Mouse (Mus musculus) testis, adult 2 months (tissue): ENCODE measurements around the gene Trmt112. TPM values are rescaled to one million over a fixed set of nuclear protein-coding genes. Genes with fewer than 3 reads are reported as not detected.
"Not testable (repeated sequence)": the region's sequence is repeated elsewhere in the genome, so short reads cannot be mapped to it uniquely, and the experiment has no call there.

Experiments used
- H3K27ac ChIP-seq: fragments of 200-500 bp; 2 replicates; pipeline ENCODE4 v1.5.1; 2012; ENCODE audit warnings: low read depth, low read length; ENCODE audit not compliant: control insufficient read depth, insufficient read depth
- H3K27me3 ChIP-seq: fragments of 200-500 bp; 2 replicates; pipeline ENCODE4 v1.6.1; 2012; ENCODE audit warnings: mild to moderate bottlenecking, low read length, moderate library complexity; ENCODE audit not compliant: control insufficient read depth, insufficient read depth
- H3K36me3 ChIP-seq: fragments of 200-500 bp; 2 replicates; pipeline ENCODE4 v1.6.1; 2012; ENCODE audit warnings: mild to moderate bottlenecking, low read length; ENCODE audit not compliant: control insufficient read depth, insufficient read depth
- H3K4me1 ChIP-seq: fragments of 200-500 bp; 2 replicates; pipeline ENCODE4 v1.6.1; 2012; ENCODE audit warnings: low read length; ENCODE audit not compliant: control insufficient read depth, insufficient read depth
- H3K4me3 ChIP-seq: fragments of 200-500 bp; 2 replicates; pipeline ENCODE4 v1.5.1; 2012; ENCODE audit warnings: low read depth, mild to moderate bottlenecking, low read length, moderate library complexity, mixed read lengths; ENCODE audit not compliant: control insufficient read depth
- CTCF ChIP-seq: fragments of 200-500 bp; IDR thresholded peaks from 2 replicates; pipeline ENCODE4 v1.5.1; 2012; ENCODE audit warnings: low read depth, mild to moderate bottlenecking, inconsistent platforms, low read length, moderate library complexity; ENCODE audit not compliant: control insufficient read depth, insufficient read depth, insufficient replicate concordance
- POLR2A ChIP-seq: fragments of 200-500 bp; IDR thresholded peaks from 2 replicates; pipeline ENCODE4 v1.6.1; 2012; ENCODE audit warnings: low read depth, mild to moderate bottlenecking, inconsistent platforms, low read length, moderate library complexity; ENCODE audit not compliant: control insufficient read depth
- polyA plus RNA-seq: library from polyadenylated mRNA; depleted of rRNA; stranded (reverse); fragments of >200 nt; gene quantifications from 2 replicates; pipeline ENCODE4 v1.2.3, GENCODE M21; 2012

The Trmt112 gene
- polyA plus RNA-seq, 1 experiment: 52.9 TPM

- H3K27ac ChIP-seq: no peak overlapping the region
- no peak for TF ChIP-seq POLR2A
- no peak for TF ChIP-seq CTCF
- no peak overlapping the region for H3K4me3 ChIP-seq
- no peaks in the 10 kb centered on the region for H3K4me1 ChIP-seq
- no peaks in the 10 kb centered on the region for H3K27me3 ChIP-seq
- H3K36me3 ChIP-seq: no peaks in the 10 kb centered on the region
These were observed 35.2 kb upstream of the Trmt112 start for GRCm38 (mm10) chr19:6874257-6874656.

DNA sequence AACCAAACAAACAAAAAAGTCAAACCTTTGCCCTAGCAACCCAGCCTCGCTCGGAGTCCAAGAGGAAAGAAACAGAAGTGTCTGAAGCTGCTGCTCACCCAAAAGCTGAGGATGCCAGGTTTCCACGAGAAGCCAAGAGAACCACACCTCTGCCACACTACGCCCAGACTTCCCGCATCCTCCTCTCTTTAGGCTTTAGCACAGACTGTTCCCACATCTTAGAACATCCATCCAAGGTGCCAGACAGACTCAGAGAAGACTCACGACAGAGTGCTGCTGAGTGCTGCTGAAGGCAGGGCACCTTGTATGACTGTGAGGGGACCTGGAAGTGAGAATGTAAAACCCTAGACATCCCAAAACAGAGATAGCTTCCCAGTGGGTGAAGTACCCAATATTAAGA, 33.7 kb upstream of the Trmt112 start:
- Histone ChIP-seq H3K36me3 (no peaks in the 10 kb centered on the region), H3K4me1 (no peaks in the 10 kb centered on the region), H3K27ac (no peak overlapping the region), H3K27me3 (no peaks in the 10 kb centered on the region), H3K4me3 (no peak overlapping the region)
- TF ChIP-seq POLR2A: no peak
- TF ChIP-seq CTCF: no peak

DNA sequence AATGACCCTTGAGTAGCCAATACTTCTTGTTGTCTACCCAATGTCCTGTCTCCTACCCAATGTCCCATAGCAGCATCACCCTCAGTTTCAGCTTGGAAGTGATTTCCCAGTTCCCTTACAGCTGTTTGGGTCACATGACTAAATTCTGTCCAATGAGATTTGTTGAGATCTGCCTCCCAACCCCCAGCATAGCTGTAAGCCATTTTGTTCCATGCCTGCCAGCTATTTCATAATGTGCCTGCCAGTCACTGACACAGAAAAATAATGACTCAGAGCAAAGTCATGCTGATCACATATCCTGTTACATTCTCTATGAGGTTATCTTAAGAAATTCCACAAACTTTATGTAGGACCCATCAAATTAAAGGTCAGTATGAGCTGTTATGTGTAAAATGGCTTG, 32.7 kb upstream of the Trmt112 start:
- no peak for TF ChIP-seq CTCF
- no peak for TF ChIP-seq POLR2A
- no peaks in the 10 kb centered on the region for H3K4me1 ChIP-seq
- no peak overlapping the region for H3K27ac ChIP-seq
- H3K4me3 ChIP-seq: no peak overlapping the region
- no peaks in the 10 kb centered on the region for H3K36me3 ChIP-seq
- H3K27me3 ChIP-seq: no peaks in the 10 kb centered on the region

- no peak for TF ChIP-seq CTCF
- no peak for TF ChIP-seq POLR2A
- Histone ChIP-seq H3K4me3 (no peak overlapping the region), H3K27me3 (no peaks in the 10 kb centered on the region), H3K4me1 (no peaks in the 10 kb centered on the region), H3K27ac (no peak overlapping the region), H3K36me3 (no peaks in the 10 kb centered on the region)
These were observed 31.5 kb upstream of the Trmt112 start for GRCm38 (mm10) chr19:6877965-6878364.

DNA sequence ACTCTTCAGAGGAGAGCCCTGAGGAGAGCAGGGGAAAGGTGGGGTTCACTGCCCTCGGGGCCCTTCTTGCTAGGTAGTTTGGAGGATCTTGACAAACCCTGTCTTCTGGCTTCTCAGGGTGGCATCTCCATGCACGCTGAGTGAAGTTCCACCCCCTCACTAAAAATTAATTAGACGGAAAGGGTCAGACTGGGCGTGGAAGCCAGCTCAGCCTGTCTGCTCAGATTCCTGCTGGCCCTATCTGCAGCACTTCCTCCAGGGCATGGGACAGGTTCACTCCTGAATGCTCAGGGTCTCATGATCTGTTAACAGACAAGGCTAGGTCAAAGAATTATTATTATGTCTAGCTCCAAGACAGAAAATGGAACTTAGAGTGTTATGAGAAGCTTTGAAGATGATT, 17.0 kb upstream of the Trmt112 start:
- Histone ChIP-seq H3K27me3 (no peaks in the 10 kb centered on the region), H3K27ac (no peak overlapping the region), H3K4me3 (no peak overlapping the region), H3K36me3 (no peaks in the 10 kb centered on the region), H3K4me1 (peaks cover 2% of the 10 kb centered on the region; the same call in 1 of the 2 replicates)
- TF ChIP-seq CTCF (no peak), POLR2A (no peak)

- TF ChIP-seq POLR2A (no peak), CTCF (no peak)
- H3K4me1 ChIP-seq: peaks cover 2% of the 10 kb centered on the region; the same call in 1 of the 2 replicates
- H3K27me3 ChIP-seq: no peaks in the 10 kb centered on the region
- no peak overlapping the region for H3K4me3 ChIP-seq
- no peaks in the 10 kb centered on the region for H3K36me3 ChIP-seq
- no peak overlapping the region for H3K27ac ChIP-seq
These were observed 15.6 kb upstream of the Trmt112 start for GRCm38 (mm10) chr19:6893731-6894451.

- H3K27ac ChIP-seq, H3K4me3 ChIP-seq, H3K4me1 ChIP-seq, H3K27me3 ChIP-seq, H3K36me3 ChIP-seq: not testable (repeated sequence)
These were observed 13.7 kb upstream of the Trmt112 start for GRCm38 (mm10) chr19:6895608-6896305.
